ENCODE assay signal across 8 mouse cellular contexts in the genomic region with DNA sequence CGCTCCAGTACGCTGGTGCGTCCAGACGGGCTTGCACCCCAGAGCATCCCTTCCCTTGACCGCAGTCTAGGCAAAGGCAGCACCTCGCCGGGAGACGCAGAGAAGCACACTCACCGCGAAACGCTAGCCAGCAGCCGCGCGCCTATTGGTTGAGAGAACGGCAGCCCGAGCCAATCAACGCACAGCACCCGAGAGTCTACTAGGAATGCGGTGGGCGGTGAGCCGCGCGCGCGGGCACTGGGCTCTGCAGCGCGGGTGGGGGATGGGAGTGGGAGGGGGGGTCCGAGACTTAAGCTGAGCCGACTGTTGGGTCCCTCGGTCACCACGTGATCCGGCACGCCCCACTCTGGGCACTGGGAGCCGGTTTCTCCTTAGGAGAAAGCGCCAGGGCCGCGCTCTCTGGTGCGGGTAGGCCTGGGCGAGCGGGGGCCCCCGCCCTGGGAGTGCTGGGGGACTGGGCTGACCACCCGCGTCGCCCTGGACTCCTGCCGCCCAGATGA. TPM values are rescaled to one million over a fixed set of nuclear protein-coding genes. Genes with fewer than 3 reads are reported as not detected.
DNase-seq lines count a peak whose midpoint lies in the region; ATAC-seq and TF ChIP-seq lines count a peak whose summit lies in the region.

No protein-coding gene starts in this region.

- H3K36me3 ChIP-seq in embryonic facial prominence, embryonic 15.5 days = no peaks in the 10 kb centered on the region
- no peaks in the 10 kb centered on the region for H3K36me3 ChIP-seq in limb, embryonic 13.5 days
- H3K36me3 ChIP-seq in midbrain, embryonic 16.5 days (ENCODE audit: control insufficient read depth, insufficient read depth, low read length) = no peaks in the 10 kb centered on the region

- DNase-seq in A20 (ENCODE audit: low read depth, low spot score) = peak; percentile 82
- peak; percentile 88 to 91 for DNase-seq in heart, adult 9 months (ENCODE audit: low spot score in 2 of 2)
- peak; percentile 92 for DNase-seq in kidney, adult 9 months
- DNase-seq in spleen, postnatal 14 days (ENCODE audit: low spot score in 2 of 2) = peak; percentile 63 to 65

- 0% methylated on average over 45 of the region's 45 CpGs for WGBS in embryonic facial prominence, embryonic 15.5 days
- under 1% methylated on average over 45 of the region's 45 CpGs for WGBS in limb, embryonic 13.5 days
- WGBS in midbrain, embryonic 16.5 days = under 1% methylated on average over 45 of the region's 45 CpGs

- TF ChIP-seq CTCF in bone marrow macrophage, adult 2 months (IDR thresholded peaks at IDR 0.05; ENCODE audit: low read depth, low read length) = no peak

- no peak overlapping the region for H3K27ac ChIP-seq in bone marrow macrophage, adult 2 months (ENCODE audit: insufficient read depth, low read depth, low read length)
- H3K27ac ChIP-seq in embryonic facial prominence, embryonic 15.5 days (replicated peaks) = peak overlapping the region; percentile 80
- H3K27ac ChIP-seq in limb, embryonic 13.5 days = peak overlapping the region; percentile 81
- H3K27ac ChIP-seq in midbrain, embryonic 16.5 days (ENCODE audit: low read length) = peak overlapping the region; percentile 95

- H3K9me3 ChIP-seq in embryonic facial prominence, embryonic 15.5 days (replicated peaks) = no peaks in the 10 kb centered on the region
- no peaks in the 10 kb centered on the region for H3K9me3 ChIP-seq in limb, embryonic 13.5 days
- H3K9me3 ChIP-seq in midbrain, embryonic 16.5 days (replicated peaks; ENCODE audit: control insufficient read depth, low read length, poor library complexity, severe bottlenecking) = no peaks in the 10 kb centered on the region

- peaks cover 23% of the 10 kb centered on the region for H3K4me1 ChIP-seq in bone marrow macrophage, adult 2 months (ENCODE audit: control insufficient read depth, insufficient read depth, low read length)
- peaks cover 66% of the 10 kb centered on the region for H3K4me1 ChIP-seq in embryonic facial prominence, embryonic 15.5 days
- peaks cover 54% of the 10 kb centered on the region for H3K4me1 ChIP-seq in limb, embryonic 13.5 days
- peaks cover 45% of the 10 kb centered on the region for H3K4me1 ChIP-seq in midbrain, embryonic 16.5 days (ENCODE audit: control insufficient read depth, insufficient read depth, low read length)

- H3K4me2 ChIP-seq in embryonic facial prominence, embryonic 15.5 days (replicated peaks) = peak overlapping the region; percentile 87
- H3K4me2 ChIP-seq in limb, embryonic 13.5 days (replicated peaks) = peak overlapping the region; percentile 77
- H3K4me2 ChIP-seq in midbrain, embryonic 16.5 days (ENCODE audit: low read length) = peak overlapping the region; percentile 77

- H3K4me3 ChIP-seq in bone marrow macrophage, adult 2 months (ENCODE audit: insufficient read depth, low read length) = peak overlapping the region; percentile 51
- H3K4me3 ChIP-seq in embryonic facial prominence, embryonic 15.5 days (replicated peaks) = peak overlapping the region; percentile 49
- H3K4me3 ChIP-seq in limb, embryonic 13.5 days = peak overlapping the region; percentile 44
- H3K4me3 ChIP-seq in midbrain, embryonic 16.5 days (ENCODE audit: low read depth, low read length) = peak overlapping the region; percentile 44

- peak overlapping the region; percentile 48; the same call in 1 of the 2 replicates for H3K9ac ChIP-seq in embryonic facial prominence, embryonic 15.5 days
- peak overlapping the region; percentile 74 for H3K9ac ChIP-seq in limb, embryonic 13.5 days
- H3K9ac ChIP-seq in midbrain, embryonic 16.5 days (ENCODE audit: low read depth, low read length) = peak overlapping the region; percentile 78

- no peaks in the 10 kb centered on the region for H3K27me3 ChIP-seq in embryonic facial prominence, embryonic 15.5 days
- peaks cover 9% of the 10 kb centered on the region for H3K27me3 ChIP-seq in limb, embryonic 13.5 days
- H3K27me3 ChIP-seq in midbrain, embryonic 16.5 days (ENCODE audit: control insufficient read depth, insufficient read depth, low read depth, low read length) = no peaks in the 10 kb centered on the region

- ATAC-seq in embryonic facial prominence, embryonic 15.5 days (ENCODE audit: insufficient number of reproducible peaks, low FRiP score, low TSS enrichment, low read depth) = peak; percentile 91
- peak; percentile 90 for ATAC-seq in limb, embryonic 13.5 days (ENCODE audit: low FRiP score, low read depth)
- peak; percentile 92 for ATAC-seq in midbrain, embryonic 16.5 days

- TF ChIP-seq POLR2A in bone marrow macrophage, adult 2 months (IDR thresholded peaks at IDR 0.05; ENCODE audit: borderline replicate concordance, low read depth, low read length) = no peak

RNA-seq across cellular contexts. Expression of gene Actg1, which starts 37.5 kb away (rescaled TPM):
- polyA plus RNA-seq in bone marrow macrophage, adult 2 months (2012; ENCODE audit: insufficient read depth, insufficient read length, missing spikeins) = 2,086 and 2,131 TPM in 2 replicates
- polyA plus RNA-seq in embryonic facial prominence, embryonic 15.5 days (2015; fragmentation: Nextera tagmentation; extraction: Ambion mirVana) = 2,143 and 2,279 TPM in 2 replicates
- polyA plus RNA-seq in limb, embryonic 13.5 days (2015; fragmentation: Nextera tagmentation; extraction: Ambion mirVana) = 2,628 and 2,724 TPM in 2 replicates
- 4,277 and 4,299 TPM in 2 replicates for polyA plus RNA-seq in midbrain, embryonic 16.5 days (2015; fragmentation: Nextera tagmentation; extraction: Ambion mirVana)

RNA-seq across cellular contexts. Expression of gene Fscn2, which starts 50.5 kb away (rescaled TPM):
- not detected in 2 replicates for polyA plus RNA-seq in bone marrow macrophage, adult 2 months (2012; ENCODE audit: insufficient read depth, insufficient read length, missing spikeins)
- polyA plus RNA-seq in embryonic facial prominence, embryonic 15.5 days (2015; fragmentation: Nextera tagmentation; extraction: Ambion mirVana) = 0.98 and 1.1 TPM in 2 replicates
- polyA plus RNA-seq in limb, embryonic 13.5 days (2015; fragmentation: Nextera tagmentation; extraction: Ambion mirVana) = 0.52 and 0.61 TPM in 2 replicates
- polyA plus RNA-seq in midbrain, embryonic 16.5 days (2015; fragmentation: Nextera tagmentation; extraction: Ambion mirVana) = 1.2 and 1.3 TPM in 2 replicates
